Mouse (Mus musculus): ENCODE measurements around the gene Mrpl1. TPM values are rescaled to one million over a fixed set of nuclear protein-coding genes. Genes with fewer than 3 reads are reported as not detected.

The Mrpl1 gene
- 1.7 TPM in 2 replicates for polyA plus RNA-seq (2012; rRNA removed)

GRCm38 (mm10) chr5:96209459-96209858, at the start of gene Mrpl1:
TSS of gene Mrpl1 (plus strand) at chr5:96209493.

DNA sequence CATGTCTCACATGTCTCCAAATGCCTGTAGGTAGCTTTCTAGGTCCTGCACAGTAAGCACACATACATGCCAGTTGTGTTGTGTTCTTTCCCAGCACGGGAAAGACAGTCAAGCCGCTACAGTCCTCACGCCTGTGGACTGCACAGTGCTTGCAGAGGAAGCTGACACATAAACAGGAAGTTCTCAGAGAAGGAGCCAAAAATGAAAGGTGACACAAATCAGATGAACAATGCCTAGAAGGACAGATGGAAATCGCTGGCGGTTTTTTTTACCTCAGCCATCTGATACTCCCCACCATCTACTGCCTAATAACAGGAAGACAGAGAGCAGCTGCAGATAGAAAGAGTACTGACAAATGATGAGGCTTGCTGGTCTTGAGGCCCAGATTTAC, 45.3 kb upstream of the Mrpl1 start, which contains the start of gene Cnot6l:
Gene Cnot6l (minus strand): TSS at position 151 of the 391 bp plus-strand sequence.

Other genes starting within 250 kb of the Mrpl1 start
- gene Cnot6l, start 45.3 kb upstream of the Mrpl1 start, polyA plus RNA-seq (2012; rRNA removed), result 2.8 and 3.0 TPM in 2 replicates
- gene Fras1, start 164.5 kb downstream of the Mrpl1 start, polyA plus RNA-seq (2012; rRNA removed), result 0.30 and 0.37 TPM in 2 replicates

All from colon, adult 2 months (tissue).